Mouse (Mus musculus): ENCODE measurements at regions not wholly inside any gene's neighbourhood (a gene's known extent, or its start where the extent isn't known, plus 50 kb on each side); places are given as distances from the start of the nearest gene placed in this dataset.

GRCm38 (mm10) chr4:93552489-93553160 is 217.3 kb upstream of the Tusc1 start:
- no peak for ATAC-seq (ENCODE audit: low FRiP score)
- no peak for DNase-seq (ENCODE audit: low spot score)
- Histone ChIP-seq H3K4me1 (replicated peaks; ENCODE audit: control insufficient read depth, insufficient read depth, low read length) (no peaks in the 10 kb centered on the region), H3K36me3 (replicated peaks; ENCODE audit: control insufficient read depth, insufficient read depth) (no peaks in the 10 kb centered on the region), H3K27me3 (ENCODE audit: control insufficient read depth, insufficient read depth, low read length) (no peaks in the 10 kb centered on the region), H3K9ac (no peak overlapping the region), H3K27ac (no peak overlapping the region), H3K4me3 (replicated peaks; ENCODE audit: low read length) (no peak overlapping the region), H3K4me2 (replicated peaks) (no peak overlapping the region), H3K9me3 (ENCODE audit: control insufficient read depth, low read length) (no peaks in the 10 kb centered on the region)
- 92% methylated on average over 4 of the region's 4 CpGs for WGBS

- DNase-seq (ENCODE audit: low spot score) (no peak), ATAC-seq (ENCODE audit: low FRiP score) (peak; percentile 53; the same call in 1 of the 2 replicates)
- H3K9ac ChIP-seq = no peak overlapping the region
- no peaks in the 10 kb centered on the region for H3K27me3 ChIP-seq (ENCODE audit: control insufficient read depth, insufficient read depth, low read length)
- H3K36me3 ChIP-seq (replicated peaks; ENCODE audit: control insufficient read depth, insufficient read depth) = no peaks in the 10 kb centered on the region
- no peaks in the 10 kb centered on the region for H3K4me1 ChIP-seq (replicated peaks; ENCODE audit: control insufficient read depth, insufficient read depth, low read length)
- H3K9me3 ChIP-seq (ENCODE audit: control insufficient read depth, low read length) = no peaks in the 10 kb centered on the region
- H3K4me2 ChIP-seq (replicated peaks) = no peak overlapping the region
- no peak overlapping the region for H3K27ac ChIP-seq
- no peak overlapping the region for H3K4me3 ChIP-seq (replicated peaks; ENCODE audit: low read length)
Observed at GRCm38 (mm10) chr4:93551086-93551485, 215.8 kb upstream of the Tusc1 start.

DNA sequence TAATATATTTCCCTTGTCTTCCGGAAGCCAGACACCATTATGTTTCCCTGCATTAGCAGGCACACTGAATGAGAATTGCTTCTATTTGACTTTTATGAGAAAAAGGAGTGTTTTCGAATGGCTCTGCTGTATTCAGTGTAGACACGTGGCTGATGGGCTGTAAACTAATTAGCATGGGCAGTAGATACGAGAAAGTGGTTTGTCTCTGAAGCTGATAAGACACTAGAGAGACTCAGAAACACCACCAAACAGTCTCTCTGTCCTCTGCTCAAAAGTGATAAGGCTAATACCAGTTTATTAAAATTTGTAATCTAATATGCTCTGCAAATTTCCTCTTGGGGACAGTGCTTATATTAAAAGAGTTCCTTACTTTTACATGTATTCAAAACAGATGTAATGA is 205.3 kb upstream of the Tusc1 start:
- no peak overlapping the region for H3K4me3 ChIP-seq (replicated peaks; ENCODE audit: low read length)
- no peak for DNase-seq (ENCODE audit: low spot score)
- no peaks in the 10 kb centered on the region for H3K27me3 ChIP-seq (ENCODE audit: control insufficient read depth, insufficient read depth, low read length)
- no peak overlapping the region for H3K27ac ChIP-seq
- no peaks in the 10 kb centered on the region for H3K36me3 ChIP-seq (replicated peaks; ENCODE audit: control insufficient read depth, insufficient read depth)
- 55% methylated on average over 4 of the region's 4 CpGs for WGBS
- H3K4me2 ChIP-seq (replicated peaks) = no peak overlapping the region
- H3K9ac ChIP-seq = no peak overlapping the region
- no peak for ATAC-seq (ENCODE audit: low FRiP score)
- no peaks in the 10 kb centered on the region for H3K4me1 ChIP-seq (replicated peaks; ENCODE audit: control insufficient read depth, insufficient read depth, low read length)
- no peaks in the 10 kb centered on the region for H3K9me3 ChIP-seq (ENCODE audit: control insufficient read depth, low read length)

GRCm38 (mm10) chr4:93527382-93527781 is 192.1 kb upstream of the Tusc1 start:
- Histone ChIP-seq H3K9ac (no peak overlapping the region), H3K9me3 (ENCODE audit: control insufficient read depth, low read length) (no peaks in the 10 kb centered on the region), H3K4me3 (replicated peaks; ENCODE audit: low read length) (no peak overlapping the region), H3K4me2 (replicated peaks) (no peak overlapping the region), H3K4me1 (replicated peaks; ENCODE audit: control insufficient read depth, insufficient read depth, low read length) (no peaks in the 10 kb centered on the region), H3K27me3 (ENCODE audit: control insufficient read depth, insufficient read depth, low read length) (no peaks in the 10 kb centered on the region), H3K36me3 (replicated peaks; ENCODE audit: control insufficient read depth, insufficient read depth) (no peaks in the 10 kb centered on the region), H3K27ac (no peak overlapping the region)
- no peak for ATAC-seq (ENCODE audit: low FRiP score)
- DNase-seq (ENCODE audit: low spot score) = no peak
- WGBS = 79% methylated on average over 2 of the region's 2 CpGs

DNA sequence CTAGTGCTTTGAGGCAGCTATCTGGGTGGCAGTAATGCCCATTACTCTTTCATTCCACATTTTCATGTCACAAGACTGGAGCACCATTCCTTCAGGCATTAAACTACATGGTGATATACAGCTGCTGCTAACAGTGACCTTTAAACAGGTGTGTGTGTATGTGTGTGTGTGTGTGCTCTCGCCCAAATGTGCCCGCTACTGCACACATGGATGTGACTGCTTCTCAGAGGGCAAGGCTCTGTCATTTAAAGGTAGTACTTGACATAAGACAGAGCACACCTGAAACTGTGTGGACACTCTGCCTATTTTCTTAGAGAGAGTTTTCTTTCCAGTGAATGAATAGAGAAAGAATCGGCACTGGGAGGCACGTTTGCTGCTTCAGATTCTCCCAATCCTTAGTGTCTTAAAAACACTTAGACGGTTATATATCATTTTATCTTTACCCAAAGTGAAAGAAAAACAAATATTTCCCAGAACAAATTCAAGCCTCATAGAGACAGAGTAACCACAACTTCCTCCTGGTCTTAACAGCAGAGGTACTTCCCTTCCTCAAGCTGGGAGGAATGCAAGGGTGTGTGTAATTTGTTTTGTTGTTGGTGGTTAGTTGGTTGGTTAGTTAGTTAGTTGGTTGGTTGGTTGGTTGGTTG is 185.3 kb upstream of the Tusc1 start:
- Histone ChIP-seq H3K27ac (no peak overlapping the region), H3K4me2 (replicated peaks) (no peak overlapping the region), H3K9me3 (ENCODE audit: control insufficient read depth, low read length) (no peaks in the 10 kb centered on the region), H3K36me3 (replicated peaks; ENCODE audit: control insufficient read depth, insufficient read depth) (no peaks in the 10 kb centered on the region), H3K4me1 (replicated peaks; ENCODE audit: control insufficient read depth, insufficient read depth, low read length) (no peaks in the 10 kb centered on the region), H3K27me3 (ENCODE audit: control insufficient read depth, insufficient read depth, low read length) (no peaks in the 10 kb centered on the region), H3K9ac (no peak overlapping the region), H3K4me3 (replicated peaks; ENCODE audit: low read length) (no peak overlapping the region)
- ATAC-seq (ENCODE audit: low FRiP score) (no peak), DNase-seq (ENCODE audit: low spot score) (no peak)
- WGBS = 91% methylated on average over 5 of the region's 5 CpGs

GRCm38 (mm10) chr4:93518925-93519324 is 183.6 kb upstream of the Tusc1 start:
- Histone ChIP-seq H3K27me3 (ENCODE audit: control insufficient read depth, insufficient read depth, low read length) (no peaks in the 10 kb centered on the region), H3K4me3 (replicated peaks; ENCODE audit: low read length) (no peak overlapping the region), H3K9ac (no peak overlapping the region), H3K4me2 (replicated peaks) (no peak overlapping the region), H3K9me3 (ENCODE audit: control insufficient read depth, low read length) (no peaks in the 10 kb centered on the region), H3K36me3 (replicated peaks; ENCODE audit: control insufficient read depth, insufficient read depth) (no peaks in the 10 kb centered on the region), H3K27ac (no peak overlapping the region), H3K4me1 (replicated peaks; ENCODE audit: control insufficient read depth, insufficient read depth, low read length) (no peaks in the 10 kb centered on the region)
- ATAC-seq (ENCODE audit: low FRiP score) (no peak), DNase-seq (ENCODE audit: low spot score) (no peak)
- WGBS = 90% methylated on average over 5 of the region's 5 CpGs

DNA sequence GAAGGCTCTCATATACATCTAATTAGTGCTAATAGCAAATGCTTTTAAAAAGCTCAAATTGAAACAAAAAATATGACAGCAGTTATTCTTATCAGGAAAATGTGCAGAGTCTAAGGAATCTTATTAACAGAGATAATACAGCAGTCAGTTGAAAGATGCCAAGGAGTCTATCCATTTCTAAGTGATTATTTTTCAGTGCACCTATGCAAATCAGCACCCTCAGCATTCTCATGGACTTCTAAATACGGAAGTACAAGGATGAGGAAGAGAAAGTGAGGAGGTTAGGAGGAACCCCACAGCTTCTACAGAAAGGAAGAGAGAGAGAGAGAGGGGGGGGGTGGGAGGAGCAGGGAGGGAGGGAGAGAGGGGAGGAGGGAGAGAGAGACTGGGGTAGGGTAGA is 175.5 kb upstream of the Tusc1 start:
- Histone ChIP-seq H3K27ac (no peak overlapping the region), H3K9ac (no peak overlapping the region), H3K4me1 (replicated peaks; ENCODE audit: control insufficient read depth, insufficient read depth, low read length) (no peaks in the 10 kb centered on the region), H3K9me3 (ENCODE audit: control insufficient read depth, low read length) (no peaks in the 10 kb centered on the region), H3K4me3 (replicated peaks; ENCODE audit: low read length) (no peak overlapping the region), H3K27me3 (ENCODE audit: control insufficient read depth, insufficient read depth, low read length) (no peaks in the 10 kb centered on the region), H3K4me2 (replicated peaks) (no peak overlapping the region), H3K36me3 (replicated peaks; ENCODE audit: control insufficient read depth, insufficient read depth) (no peaks in the 10 kb centered on the region)
- WGBS = 17% methylated on average over 1 of the region's 1 CpGs
- no peak for DNase-seq (ENCODE audit: low spot score)
- ATAC-seq (ENCODE audit: low FRiP score) = no peak

GRCm38 (mm10) chr4:93496871-93497270 is 161.6 kb upstream of the Tusc1 start:
- Histone ChIP-seq H3K4me3 (replicated peaks; ENCODE audit: low read length) (no peak overlapping the region), H3K27me3 (ENCODE audit: control insufficient read depth, insufficient read depth, low read length) (no peaks in the 10 kb centered on the region), H3K4me2 (replicated peaks) (no peak overlapping the region), H3K4me1 (replicated peaks; ENCODE audit: control insufficient read depth, insufficient read depth, low read length) (no peaks in the 10 kb centered on the region), H3K27ac (no peak overlapping the region), H3K9ac (no peak overlapping the region), H3K36me3 (replicated peaks; ENCODE audit: control insufficient read depth, insufficient read depth) (no peaks in the 10 kb centered on the region), H3K9me3 (ENCODE audit: control insufficient read depth, low read length) (no peaks in the 10 kb centered on the region)
- DNase-seq (ENCODE audit: low spot score) (no peak), ATAC-seq (ENCODE audit: low FRiP score) (no peak)
- 78% methylated on average over 2 of the region's 2 CpGs for WGBS

GRCm38 (mm10) chr4:93494319-93494718 is 159.0 kb upstream of the Tusc1 start:
- H3K9ac ChIP-seq = no peak overlapping the region
- no peak overlapping the region for H3K27ac ChIP-seq
- H3K4me2 ChIP-seq (replicated peaks) = no peak overlapping the region
- DNase-seq (ENCODE audit: low spot score) = peak; percentile 15
- no peak overlapping the region for H3K4me3 ChIP-seq (replicated peaks; ENCODE audit: low read length)
- H3K36me3 ChIP-seq (replicated peaks; ENCODE audit: control insufficient read depth, insufficient read depth) = no peaks in the 10 kb centered on the region
- 91% methylated on average over 4 of the region's 4 CpGs for WGBS
- no peaks in the 10 kb centered on the region for H3K4me1 ChIP-seq (replicated peaks; ENCODE audit: control insufficient read depth, insufficient read depth, low read length)
- ATAC-seq (ENCODE audit: low FRiP score) = no peak
- no peaks in the 10 kb centered on the region for H3K27me3 ChIP-seq (ENCODE audit: control insufficient read depth, insufficient read depth, low read length)
- no peaks in the 10 kb centered on the region for H3K9me3 ChIP-seq (ENCODE audit: control insufficient read depth, low read length)

DNA sequence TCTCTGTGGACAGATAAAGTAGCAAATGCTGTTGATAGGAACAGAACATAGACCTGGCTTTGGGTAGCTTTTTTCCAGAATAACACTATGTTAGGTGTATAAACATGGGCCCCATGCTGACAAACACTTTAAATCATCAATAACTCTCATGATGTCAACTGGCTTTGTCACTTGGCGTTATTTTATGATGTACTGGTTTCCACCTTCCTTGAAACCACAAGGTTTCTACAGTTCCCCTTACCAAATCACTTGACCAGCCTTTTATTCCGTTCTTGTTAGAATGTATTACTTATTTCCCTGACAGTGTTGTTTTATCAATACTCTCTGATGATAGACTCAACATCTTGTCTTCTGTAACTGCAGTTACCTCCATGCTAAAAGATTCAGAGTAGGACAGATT is 158.6 kb upstream of the Tusc1 start:
- H3K4me1 ChIP-seq (replicated peaks; ENCODE audit: control insufficient read depth, insufficient read depth, low read length) = no peaks in the 10 kb centered on the region
- no peak overlapping the region for H3K4me3 ChIP-seq (replicated peaks; ENCODE audit: low read length)
- no peak overlapping the region for H3K4me2 ChIP-seq (replicated peaks)
- H3K27ac ChIP-seq = no peak overlapping the region
- ATAC-seq (ENCODE audit: low FRiP score) = no peak
- no peaks in the 10 kb centered on the region for H3K27me3 ChIP-seq (ENCODE audit: control insufficient read depth, insufficient read depth, low read length)
- WGBS = 90% methylated on average over 2 of the region's 2 CpGs
- H3K36me3 ChIP-seq (replicated peaks; ENCODE audit: control insufficient read depth, insufficient read depth) = no peaks in the 10 kb centered on the region
- no peaks in the 10 kb centered on the region for H3K9me3 ChIP-seq (ENCODE audit: control insufficient read depth, low read length)
- no peak for DNase-seq (ENCODE audit: low spot score)
- H3K9ac ChIP-seq = no peak overlapping the region
